Mouse (Mus musculus) MEL (cell line): ENCODE data around the gene Babam2. TPM values are rescaled to one million over a fixed set of nuclear protein-coding genes. Genes with fewer than 3 reads are reported as not detected.

ENCODE experiments used
- DNase-seq: peaks from one replicate; pipeline ENCODE4 v3.0.0; 2011; ENCODE audit warnings: low read depth, low spot score
- H3K27ac ChIP-seq: 2 replicates; pipeline ENCODE4 v1.5.1; 2012; ENCODE audit warnings: low read depth, mild to moderate bottlenecking, control low read depth, low read length, moderate library complexity; ENCODE audit not compliant: control insufficient read depth
- H3K27me3 ChIP-seq, 2 experiments: fragments of 150-350 bp in 1 of 2; sonication (generic) in 1 of 2; 2 replicates each; pipeline ENCODE4 v1.6.1; 2012; ENCODE audit warnings: low read length in 2 of 2, mild to moderate bottlenecking in 2 of 2, improper control_type of control experiment in 1 of 2, moderate library complexity in 1 of 2; ENCODE audit not compliant: insufficient read depth in 2 of 2, control insufficient read depth in 1 of 2
- H3K36me3 ChIP-seq, 2 experiments: 2 replicates each; pipeline ENCODE4 v1.6.1; 2012 to 2014; ENCODE audit warnings: low read length in 2 of 2, improper control_type of control experiment in 1 of 2, inconsistent platforms in 1 of 2, mild to moderate bottlenecking in 1 of 2; ENCODE audit not compliant: insufficient read depth in 2 of 2, control insufficient read depth in 1 of 2
- H3K4me1 ChIP-seq, 2 experiments: fragments of 150-350 bp in 1 of 2; sonication (generic) in 1 of 2; 2 replicates each; pipeline ENCODE4 v1.6.1; 2012; ENCODE audit warnings: low read length in 2 of 2, improper control_type of control experiment in 1 of 2, mild to moderate bottlenecking in 1 of 2; ENCODE audit not compliant: insufficient read depth in 2 of 2, control insufficient read depth in 1 of 2
- H3K4me3 ChIP-seq, 2 experiments: fragments of 150-350 bp in 1 of 2; sonication (generic) in 1 of 2; 2 replicates each; pipeline ENCODE4 v1.5.1; 2012; ENCODE audit warnings: low read depth in 2 of 2, low read length in 2 of 2, mild to moderate bottlenecking in 2 of 2, moderate library complexity in 2 of 2, control low read depth in 1 of 2, improper control_type of control experiment in 1 of 2; ENCODE audit not compliant: control insufficient read depth in 1 of 2, insufficient read depth in 1 of 2
- H3K79me2 ChIP-seq: 2 replicates; pipeline ENCODE4 v1.6.1; 2012; ENCODE audit warnings: mild to moderate bottlenecking, low read length, moderate library complexity; ENCODE audit not compliant: control insufficient read depth, poor library complexity, insufficient read depth
- H3K9ac ChIP-seq: 2 replicates; pipeline ENCODE4 v1.6.1; 2012; ENCODE audit warnings: low read depth, mild to moderate bottlenecking, control low read depth, low read length, moderate library complexity; ENCODE audit not compliant: control insufficient read depth, poor library complexity, severe bottlenecking
- H3K9me3 ChIP-seq: fragments of 150-350 bp; sonication (generic); replicated peaks from 2 replicates; pipeline ENCODE4 v1.6.1; 2012; ENCODE audit warnings: mild to moderate bottlenecking, low read length, improper control_type of control experiment, moderate library complexity; ENCODE audit not compliant: insufficient read depth
- BHLHE40 ChIP-seq: IDR thresholded peaks from 2 replicates; pipeline ENCODE4 v1.6.1; 2012; ENCODE audit warnings: low read depth, mild to moderate bottlenecking, inconsistent platforms, low read length, improper control_type of control experiment, borderline replicate concordance
- CHD1 ChIP-seq: IDR thresholded peaks from 2 replicates; pipeline ENCODE4 v1.6.1; 2012; ENCODE audit warnings: low read depth, mild to moderate bottlenecking, inconsistent platforms, low read length, improper control_type of control experiment
- CHD2 ChIP-seq: IDR thresholded peaks from 2 replicates; pipeline ENCODE4 v1.6.1; 2011; ENCODE audit warnings: low read length, improper control_type of control experiment
- CTCF ChIP-seq, 3 experiments: IDR thresholded peaks in 2 of 3; conservative IDR thresholded peaks in 1 of 3; 2 replicates each; pipeline ENCODE4 v1.5.1; 2011 to 2012; ENCODE audit warnings: low read length in 3 of 3, low read depth in 2 of 3, mild to moderate bottlenecking in 2 of 3, improper control_type of control experiment in 1 of 3, inconsistent platforms in 1 of 3, mixed read lengths in 1 of 3, moderate library complexity in 1 of 3; ENCODE audit not compliant: control insufficient read depth in 1 of 3, insufficient read depth in 1 of 3, poor library complexity in 1 of 3, severe bottlenecking in 1 of 3
- E2F4 ChIP-seq: IDR thresholded peaks from 2 replicates; pipeline ENCODE4 v1.6.1; 2011; ENCODE audit warnings: low read depth, low read length, improper control_type of control experiment, borderline replicate concordance
- ELF1 ChIP-seq: IDR thresholded peaks from 2 replicates; pipeline ENCODE4 v1.6.1; 2014; ENCODE audit warnings: low read depth, mild to moderate bottlenecking, inconsistent platforms, low read length, improper control_type of control experiment, moderate library complexity
- EP300 ChIP-seq, 2 experiments: IDR thresholded peaks; 2 replicates each; pipeline ENCODE4 v1.6.1; 2011; ENCODE audit warnings: improper control_type of control experiment in 2 of 2, low read length in 2 of 2, low read depth in 1 of 2, mild to moderate bottlenecking in 1 of 2
- GATA1 ChIP-seq: IDR thresholded peaks from 2 replicates; pipeline ENCODE4 v1.6.1; 2011; ENCODE audit warnings: low read depth, low read length, improper control_type of control experiment
- HCFC1 ChIP-seq: IDR thresholded peaks from 2 replicates; pipeline ENCODE4 v1.6.1; 2012; ENCODE audit warnings: low read depth, mild to moderate bottlenecking, inconsistent platforms, low read length, improper control_type of control experiment, moderate library complexity
- JUND ChIP-seq: IDR thresholded peaks from 2 replicates; pipeline ENCODE4 v1.6.1; 2011; ENCODE audit warnings: low read depth, mild to moderate bottlenecking, improper control_type of control experiment, low read length
- KAT2A ChIP-seq: conservative IDR thresholded peaks from 2 replicates; pipeline ENCODE4 v1.6.1; 2012; ENCODE audit warnings: low read depth, low read length, improper control_type of control experiment, inconsistent platforms
- MAX ChIP-seq: IDR thresholded peaks from 2 replicates; pipeline ENCODE4 v1.6.1; 2011; ENCODE audit warnings: low read length, improper control_type of control experiment
- MAZ ChIP-seq: IDR thresholded peaks from 2 replicates; pipeline ENCODE4 v1.6.1; 2012; ENCODE audit warnings: low read depth, mild to moderate bottlenecking, inconsistent platforms, low read length, improper control_type of control experiment
- MXI1 ChIP-seq: IDR thresholded peaks from 2 replicates; pipeline ENCODE4 v1.6.1; 2011; ENCODE audit warnings: mild to moderate bottlenecking, low read depth, low read length, improper control_type of control experiment
- MYB ChIP-seq: IDR thresholded peaks from 2 replicates; pipeline ENCODE4 v1.6.1; 2011; ENCODE audit warnings: mild to moderate bottlenecking, low read depth, low read length, improper control_type of control experiment
- MYC ChIP-seq: IDR thresholded peaks from 2 replicates; pipeline ENCODE4 v1.6.1; 2011; ENCODE audit warnings: low read depth, mild to moderate bottlenecking, low read length, improper control_type of control experiment, moderate library complexity
- NELFE ChIP-seq: IDR thresholded peaks from 2 replicates; pipeline ENCODE4 v1.6.1; 2011; ENCODE audit warnings: low read depth, low read length, improper control_type of control experiment
- POLR2A ChIP-seq, 2 experiments: IDR thresholded peaks; 2 replicates each; pipeline ENCODE4 v1.6.1; 2011 to 2012; ENCODE audit warnings: low read length in 2 of 2, mild to moderate bottlenecking in 2 of 2, control low read depth in 1 of 2, improper control_type of control experiment in 1 of 2, low read depth in 1 of 2, moderate library complexity in 1 of 2; ENCODE audit not compliant: control insufficient read depth in 1 of 2, insufficient read depth in 1 of 2, poor library complexity in 1 of 2
- SMC3 ChIP-seq: IDR thresholded peaks from 2 replicates; pipeline ENCODE4 v1.6.1; 2011; ENCODE audit warnings: low read depth, low read length, improper control_type of control experiment
- TBP ChIP-seq: IDR thresholded peaks from 2 replicates; pipeline ENCODE4 v1.8.0; 2011; ENCODE audit warnings: low read depth, low read length, improper control_type of control experiment
- TCF12 ChIP-seq: IDR thresholded peaks from 2 replicates; pipeline ENCODE4 v1.6.1; 2014; ENCODE audit warnings: low read depth, mild to moderate bottlenecking, inconsistent platforms, low read length, improper control_type of control experiment, moderate library complexity
- USF1 ChIP-seq: IDR thresholded peaks from 2 replicates; pipeline ENCODE4 v1.6.1; 2014; ENCODE audit warnings: low read depth, mild to moderate bottlenecking, inconsistent platforms, low read length, improper control_type of control experiment, moderate library complexity
- ZKSCAN1 ChIP-seq: IDR thresholded peaks from 2 replicates; pipeline ENCODE4 v1.6.1; 2012; ENCODE audit warnings: low read depth, mild to moderate bottlenecking, inconsistent platforms, low read length, improper control_type of control experiment, moderate library complexity
- ZNF384 ChIP-seq: IDR thresholded peaks from 2 replicates; pipeline ENCODE4 v1.6.1; 2012; ENCODE audit warnings: low read depth, mild to moderate bottlenecking, inconsistent platforms, low read length, improper control_type of control experiment
- polyA plus RNA-seq, 2 experiments: library from polyadenylated mRNA; stranded (reverse) in 1 of 2; unstranded in 1 of 2; fragments of >175 nt in 1 of 2; fragments of >200 nt in 1 of 2; gene quantifications; 2 replicates each; pipeline versions ENCODE4 v1.2.1 to v1.2.4; 2012; ENCODE audit warnings: low replicate concordance in 2 of 2, low read depth in 1 of 2; ENCODE audit not compliant: insufficient read length in 2 of 2, insufficient read depth in 1 of 2, missing spikeins in 1 of 2
- total RNA-seq: library from RNA; depleted of rRNA; stranded (reverse); fragments of 300-350 nt; gene quantifications from 2 replicates; pipeline ENCODE4 v1.2.3, GENCODE M21; 2012

Babam2 gene
- total and polyA plus RNA-seq, 3 experiments, result 43.3 to 86.6 TPM; not detected in 1

DNA sequence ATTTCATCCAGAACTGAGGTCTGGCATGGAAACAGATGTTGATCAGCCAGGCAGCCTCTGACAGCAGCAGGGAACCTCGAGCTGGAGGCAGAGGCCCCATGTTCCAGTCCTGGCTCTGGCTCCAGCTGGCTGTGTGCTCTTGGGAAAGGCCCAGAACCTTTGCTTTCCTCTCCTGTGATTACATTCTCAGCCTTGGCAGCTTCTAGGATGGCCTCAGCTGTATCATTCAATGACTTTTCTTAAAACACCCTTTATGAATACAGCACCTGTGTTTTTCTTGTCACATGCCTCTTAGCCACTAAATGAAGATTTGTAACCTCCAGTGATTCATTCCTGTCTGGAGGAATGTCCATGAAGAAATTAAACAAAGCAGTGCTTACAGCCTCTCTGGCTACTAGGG, 31.3 kb upstream of the Babam2 start:
- H3K36me3 ChIP-seq, result no peaks in the 10 kb centered on the region
- no peak for DNase-seq

DNA sequence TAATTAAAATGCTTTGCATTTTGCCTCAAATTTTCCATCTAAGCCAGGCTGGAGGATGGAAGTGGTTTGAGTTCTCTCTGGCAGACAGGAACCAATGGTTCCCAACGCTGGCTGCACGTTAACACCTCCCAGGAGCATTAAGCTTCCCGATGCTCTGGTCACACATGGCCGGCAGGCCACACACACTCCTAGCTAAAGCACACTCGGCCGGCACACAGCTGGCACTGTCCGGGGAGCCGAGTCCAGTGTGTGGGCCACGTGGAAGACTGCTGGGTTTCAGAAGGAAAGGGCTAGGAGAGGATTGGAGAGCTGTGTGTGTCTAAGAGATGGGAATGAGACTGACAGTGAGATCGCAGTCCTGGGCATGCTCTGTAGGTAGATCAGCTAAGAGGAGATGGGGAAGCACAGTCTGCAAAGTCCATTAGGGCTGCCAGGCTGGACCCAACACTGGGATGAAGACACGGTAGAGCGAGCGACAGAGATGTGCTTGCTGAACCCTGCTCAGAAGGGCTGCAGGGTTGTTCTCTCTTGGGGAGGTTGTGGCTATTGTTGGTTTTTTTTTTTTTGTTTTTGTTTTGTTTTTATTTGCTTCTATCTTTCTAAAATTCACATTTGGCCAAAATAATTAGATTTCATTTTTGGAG, 29.0 kb upstream of the Babam2 start:
- no peak overlapping the region for H3K27ac ChIP-seq
- no peak overlapping the region for H3K9ac ChIP-seq
- TF ChIP-seq JUND (no peak), GATA1 (no peak), TBP (no peak), CHD1 (no peak), MXI1 (no peak), KAT2A (no peak), ZNF384 (no peak), TCF12 (no peak)
- H3K4me3 ChIP-seq, result no peak overlapping the region
- no peaks in the 10 kb centered on the region for H3K79me2 ChIP-seq
- no peak for DNase-seq
- H3K9me3 ChIP-seq, result no peaks in the 10 kb centered on the region
- H3K4me1 ChIP-seq, result no peaks in the 10 kb centered on the region
- no peaks in the 10 kb centered on the region for H3K36me3 ChIP-seq
- H3K27me3 ChIP-seq, result no peaks in the 10 kb centered on the region

More for the DNA sequence above, 31.3 kb upstream of the Babam2 start:
- Histone ChIP-seq H3K9ac (no peak overlapping the region), H3K27me3 (no peaks in the 10 kb centered on the region), H3K4me1 (no peaks in the 10 kb centered on the region), H3K9me3 (no peaks in the 10 kb centered on the region), H3K79me2 (no peaks in the 10 kb centered on the region), H3K27ac (no peak overlapping the region), H3K4me3 (no peak overlapping the region)
- TF ChIP-seq HCFC1 (no peak), POLR2A (IDR thresholded peaks at IDR 0.05; ENCODE audit: control insufficient read depth in 1 of 2, insufficient read depth in 1 of 2, low read depth in 1 of 2, low read length in 2 of 2, poor library complexity in 1 of 2) (no peak), SMC3 (no peak), CHD2 (no peak), NELFE (no peak), MAZ (no peak), CTCF (IDR thresholded peaks at IDR 0.05 in 2 of 3, conservative IDR thresholded peaks at IDR 0.05 in 1 of 3; ENCODE audit: control insufficient read depth in 1 of 3, insufficient read depth in 1 of 3, low read depth in 2 of 3, low read length in 3 of 3, poor library complexity in 1 of 3, severe bottlenecking in 1 of 3) (no peak), ZNF384 (no peak)

DNA sequence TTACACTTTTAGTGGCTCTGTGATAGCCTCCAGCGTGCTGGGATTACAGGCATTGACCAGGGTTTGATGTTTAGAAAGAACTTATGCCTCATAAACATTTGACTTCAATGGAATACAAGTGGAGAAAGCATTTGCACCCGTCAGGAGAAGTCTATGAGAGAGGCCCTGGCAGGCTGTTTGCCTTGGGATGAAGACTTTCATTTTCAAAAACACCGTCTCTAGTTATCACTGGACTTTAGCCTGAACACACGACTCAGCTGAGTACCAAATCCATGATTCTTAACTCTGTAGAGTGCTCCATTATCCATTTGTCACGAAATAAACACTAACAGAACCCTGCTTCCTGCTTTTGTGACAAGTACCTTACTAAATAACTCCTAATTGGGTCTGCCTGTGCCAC, 27.5 kb upstream of the Babam2 start:
- no peak overlapping the region for H3K27ac ChIP-seq
- TF ChIP-seq MAX, result no peak
- TF ChIP-seq BHLHE40, result no peak
- TF ChIP-seq POLR2A (IDR thresholded peaks at IDR 0.05; ENCODE audit: control insufficient read depth in 1 of 2, insufficient read depth in 1 of 2, low read depth in 1 of 2, low read length in 2 of 2, poor library complexity in 1 of 2), result no peak
- no peak for TF ChIP-seq ZKSCAN1
- no peak for TF ChIP-seq KAT2A
- no peak for TF ChIP-seq MYC
- TF ChIP-seq EP300 (IDR thresholded peaks at IDR 0.05; ENCODE audit: low read depth in 1 of 2, low read length in 2 of 2), result no peak
- no peak for TF ChIP-seq E2F4
- no peak for TF ChIP-seq ELF1
- TF ChIP-seq SMC3, result no peak
- TF ChIP-seq MYB, result no peak
- no peak for TF ChIP-seq USF1
- TF ChIP-seq JUND, result no peak
- no peak for TF ChIP-seq CHD1
- no peak for TF ChIP-seq CTCF (IDR thresholded peaks at IDR 0.05 in 2 of 3, conservative IDR thresholded peaks at IDR 0.05 in 1 of 3; ENCODE audit: control insufficient read depth in 1 of 3, insufficient read depth in 1 of 3, low read depth in 2 of 3, low read length in 3 of 3, poor library complexity in 1 of 3, severe bottlenecking in 1 of 3)
- no peak for TF ChIP-seq ZNF384
- no peaks in the 10 kb centered on the region for H3K27me3 ChIP-seq
- DNase-seq, result no peak
- H3K79me2 ChIP-seq, result no peaks in the 10 kb centered on the region
- no peaks in the 10 kb centered on the region for H3K4me1 ChIP-seq
- no peaks in the 10 kb centered on the region for H3K36me3 ChIP-seq
- H3K4me3 ChIP-seq, result no peak overlapping the region
- no peak overlapping the region for H3K9ac ChIP-seq
- no peaks in the 10 kb centered on the region for H3K9me3 ChIP-seq
